Mouse (Mus musculus): ENCODE measurements at regions not wholly inside any gene's neighbourhood (a gene's known extent, or its start where the extent isn't known, plus 50 kb on each side); places are given as distances from the start of the nearest gene placed in this dataset.
"Not testable (repeated sequence)": the region's sequence is repeated elsewhere in the genome, so short reads cannot be mapped to it uniquely, and the experiment has no call there.

GRCm38 (mm10) chr5:64586933-64587332, 216.3 kb upstream of the Klf3 start:
- no peak for DNase-seq

- DNase-seq: no peak
These were observed 215.1 kb upstream of the Klf3 start for GRCm38 (mm10) chr5:64587895-64588738.

GRCm38 (mm10) chr5:64588768-64589167, 214.4 kb upstream of the Klf3 start:
- not testable (repeated sequence) for DNase-seq

- no peak for DNase-seq
These were observed 213.2 kb upstream of the Klf3 start for GRCm38 (mm10) chr5:64590036-64590435.

- no peak for DNase-seq
These were observed 212.4 kb upstream of the Klf3 start for GRCm38 (mm10) chr5:64590747-64591146.

- no peak for DNase-seq
These were observed 211.4 kb upstream of the Klf3 start for GRCm38 (mm10) chr5:64591792-64592191.

- no peak for DNase-seq
These were observed 208.0 kb upstream of the Klf3 start for GRCm38 (mm10) chr5:64595220-64595619.

GRCm38 (mm10) chr5:64595751-64596344, 207.3 kb upstream of the Klf3 start:
- DNase-seq: no peak

- no peak for DNase-seq
These were observed 206.2 kb upstream of the Klf3 start for GRCm38 (mm10) chr5:64597021-64597420.

- no peak for DNase-seq
These were observed 205.7 kb upstream of the Klf3 start for GRCm38 (mm10) chr5:64597451-64597850.

- no peak for DNase-seq
These were observed 204.6 kb upstream of the Klf3 start for GRCm38 (mm10) chr5:64598606-64599005.

GRCm38 (mm10) chr5:64599015-64599414, 204.2 kb upstream of the Klf3 start:
- DNase-seq: no peak

- no peak for DNase-seq
These were observed 203.3 kb upstream of the Klf3 start for GRCm38 (mm10) chr5:64599865-64600288.

GRCm38 (mm10) chr5:64600392-64600791, 202.8 kb upstream of the Klf3 start:
- no peak for DNase-seq

GRCm38 (mm10) chr5:64600811-64601210, 202.4 kb upstream of the Klf3 start:
- DNase-seq: no peak

GRCm38 (mm10) chr5:64601285-64601684, 201.9 kb upstream of the Klf3 start:
- no peak for DNase-seq

- DNase-seq: no peak
These were observed 201.4 kb upstream of the Klf3 start for GRCm38 (mm10) chr5:64601832-64602231.

- no peak for DNase-seq
These were observed 200.7 kb upstream of the Klf3 start for GRCm38 (mm10) chr5:64602356-64602936.

- no peak for DNase-seq
These were observed 200.0 kb upstream of the Klf3 start for GRCm38 (mm10) chr5:64602996-64603755.

- no peak for DNase-seq
These were observed 198.0 kb upstream of the Klf3 start for GRCm38 (mm10) chr5:64605171-64605570.

GRCm38 (mm10) chr5:64605991-64606390, 197.2 kb upstream of the Klf3 start:
- no peak for DNase-seq

GRCm38 (mm10) chr5:64609378-64610087, 193.7 kb upstream of the Klf3 start:
- no peak for DNase-seq
